Mouse (Mus musculus) adrenal gland, postnatal 25 days (tissue): ENCODE results near the gene Crebrf. TPM values are rescaled to one million over a fixed set of nuclear protein-coding genes. Genes with fewer than 3 reads are reported as not detected.

Experiments used
- DNase-seq: peaks from one replicate; pipeline ENCODE4 v3.0.0; 2021; ENCODE audit warnings: mixed read lengths
- total RNA-seq: library from RNA; stranded (reverse); gene quantifications from 2 replicates; pipeline ENCODE4 v1.2.3, GENCODE M21; 2021

Gene Crebrf
- total RNA-seq, 1 experiment from 2014 or later, result 71.9 TPM

- no peak for DNase-seq
These were observed 110.7 kb downstream of the Crebrf start for GRCm38 (mm10) chr17:26826131-26826530.

Other genes starting within 250 kb of the Crebrf start
- gene Ergic1, start 154.2 kb upstream of the Crebrf start, total RNA-seq, result 138 and 168 TPM in 2 replicates
- gene Dusp1, start 153.5 kb upstream of the Crebrf start, total RNA-seq, result 30.8 and 37.8 TPM in 2 replicates
- 172 and 213 TPM in 2 replicates for gene Atp6v0e, start 52.4 kb upstream of the Crebrf start, total RNA-seq
- 27.8 and 30.6 TPM in 2 replicates for gene Bnip1, start 65.4 kb downstream of the Crebrf start, total RNA-seq
- not detected in 2 replicates for gene Nkx2-5, start 129.4 kb downstream of the Crebrf start, total RNA-seq
- gene Kifc5b, start 201.4 kb downstream of the Crebrf start, total RNA-seq, result 3.5 and 4.0 TPM in 2 replicates
- 29.8 and 44.1 TPM in 2 replicates for gene Phf1, start 217.4 kb downstream of the Crebrf start, total RNA-seq
- 150 and 153 TPM in 2 replicates for gene Cuta, start 223.9 kb downstream of the Crebrf start, total RNA-seq
- gene Syngap1, start 225.6 kb downstream of the Crebrf start, total RNA-seq, result 25.9 and 26.7 TPM in 2 replicates